Mouse (Mus musculus) heart, adult 9 months (tissue): ENCODE data around the gene Sptb.

Experiments
- DNase-seq, 2 experiments: peaks; one replicate each; pipeline ENCODE4 v3.0.0; 2022; ENCODE audit warnings: low spot score in 2 of 2

The Sptb gene

GRCm38 (mm10) chr12:76576061-76576460 is 134.3 kb downstream of the Sptb start:
- DNase-seq: no peak

GRCm38 (mm10) chr12:76574815-76575214 is 135.5 kb downstream of the Sptb start:
- DNase-seq: no peak

GRCm38 (mm10) chr12:76573381-76573780 is 137.0 kb downstream of the Sptb start:
- DNase-seq: no peak

GRCm38 (mm10) chr12:76572261-76573251 is 137.8 kb downstream of the Sptb start:
- DNase-seq: no peak

- no peak for DNase-seq
Measured at GRCm38 (mm10) chr12:76571266-76571665, 139.1 kb downstream of the Sptb start.

- DNase-seq: no peak
Measured at GRCm38 (mm10) chr12:76570221-76570940, 140.0 kb downstream of the Sptb start.

- no peak for DNase-seq
Measured at GRCm38 (mm10) chr12:76566284-76566683, 144.1 kb downstream of the Sptb start.

- no peak for DNase-seq
Measured at GRCm38 (mm10) chr12:76562196-76562595, 148.2 kb downstream of the Sptb start.

GRCm38 (mm10) chr12:76558206-76558605 is 152.1 kb downstream of the Sptb start:
- no peak for DNase-seq

- DNase-seq: peak in 1 of 2 experiments; percentile 54
Measured at GRCm38 (mm10) chr12:76556745-76557389, 153.5 kb downstream of the Sptb start.

- DNase-seq: no peak
Measured at GRCm38 (mm10) chr12:76556187-76556586, 154.2 kb downstream of the Sptb start.

GRCm38 (mm10) chr12:76554871-76555386 is 155.4 kb downstream of the Sptb start:
- DNase-seq: no peak

GRCm38 (mm10) chr12:76554392-76554791 is 156.0 kb downstream of the Sptb start:
- DNase-seq: peak in 1 of 2 experiments; percentile 75

- DNase-seq: peak; percentile 66 to 83
Measured at GRCm38 (mm10) chr12:76553917-76554316, 156.4 kb downstream of the Sptb start.

GRCm38 (mm10) chr12:76552958-76553357 is 157.4 kb downstream of the Sptb start:
- no peak for DNase-seq

GRCm38 (mm10) chr12:76552321-76552720 is 158.0 kb downstream of the Sptb start:
- DNase-seq: peak; percentile 66 to 77

- no peak for DNase-seq
Measured at GRCm38 (mm10) chr12:76549203-76549602, 161.1 kb downstream of the Sptb start.

GRCm38 (mm10) chr12:76548082-76548423 is 162.3 kb downstream of the Sptb start:
- DNase-seq: no peak

GRCm38 (mm10) chr12:76547409-76548081 is 162.8 kb downstream of the Sptb start:
- no peak for DNase-seq

GRCm38 (mm10) chr12:76546383-76547276 is 163.7 kb downstream of the Sptb start:
- DNase-seq: no peak
